Mouse (Mus musculus): ENCODE results near the gene Musk.
A peak's percentile ranks its signal among the peaks of the same experiment; 100 is the strongest.
"Not testable (repeated sequence)": the region's sequence is repeated elsewhere in the genome, so short reads cannot be mapped to it uniquely, and the experiment has no call there.

Musk gene

DNA sequence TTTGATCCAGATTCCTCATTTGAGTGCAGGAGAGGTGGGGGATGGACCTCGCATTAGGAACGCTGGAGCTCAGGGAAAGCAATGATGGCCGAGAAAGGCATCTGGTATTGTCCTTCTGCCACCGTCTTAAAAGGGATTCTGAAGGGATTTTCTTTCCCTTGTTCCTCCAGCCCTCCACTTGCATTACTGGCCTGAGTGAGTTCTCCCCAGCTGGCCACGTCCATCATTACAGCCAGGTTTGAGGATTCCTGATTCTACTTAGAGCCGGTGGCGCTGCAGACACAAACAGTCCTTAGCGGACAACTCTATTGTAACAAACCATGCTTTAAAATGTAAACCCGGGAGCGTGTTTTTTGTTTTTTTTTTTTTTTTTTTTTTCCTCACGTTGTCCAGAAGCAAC is at the start of gene Musk:
Gene Musk, plus strand, starts transcription at position 274 of the 400 bp plus-strand sequence.
- DNase-seq (ENCODE audit: low spot score): no peak

DNA sequence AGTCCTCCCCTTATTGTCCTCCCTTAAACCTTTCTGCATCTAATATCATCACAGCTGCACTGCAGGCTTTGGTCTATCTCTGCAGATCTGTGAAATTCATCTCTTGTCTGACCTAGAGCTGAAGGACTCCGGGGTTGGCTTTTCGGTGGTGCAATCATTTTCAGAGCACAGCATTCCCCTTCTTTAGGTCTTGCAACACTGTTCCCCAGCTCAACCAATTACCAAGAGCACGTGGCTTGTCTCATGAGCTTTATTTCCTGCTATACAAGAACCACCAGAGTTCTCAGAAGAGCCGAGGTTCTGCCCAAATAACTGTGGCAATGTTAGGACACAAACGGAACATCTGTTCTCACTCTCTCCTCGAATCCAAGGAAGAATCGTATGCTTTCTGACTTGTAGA is 45.3 kb upstream of the Musk start:
- no peak for DNase-seq (ENCODE audit: low spot score)

DNA sequence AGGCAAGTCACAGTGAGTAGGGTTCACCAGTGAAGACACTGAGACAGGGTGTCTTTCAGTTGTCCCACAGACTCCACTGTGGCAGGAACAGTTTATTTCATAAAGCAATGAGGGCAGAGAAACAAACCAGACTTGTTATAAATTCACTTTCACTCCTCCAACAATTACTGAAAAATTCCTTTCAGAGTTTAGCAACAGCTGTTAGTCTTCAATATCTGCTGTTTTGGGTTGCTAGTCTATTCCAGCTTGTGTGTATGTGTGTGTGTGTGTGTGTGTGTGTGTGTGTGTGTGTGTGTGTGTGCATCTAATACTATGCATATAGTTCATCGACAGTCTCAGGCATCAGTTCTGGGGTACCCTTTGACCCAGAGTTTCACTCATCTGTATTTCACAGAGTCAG is 40.2 kb upstream of the Musk start:
- DNase-seq (ENCODE audit: low spot score): no peak

DNA sequence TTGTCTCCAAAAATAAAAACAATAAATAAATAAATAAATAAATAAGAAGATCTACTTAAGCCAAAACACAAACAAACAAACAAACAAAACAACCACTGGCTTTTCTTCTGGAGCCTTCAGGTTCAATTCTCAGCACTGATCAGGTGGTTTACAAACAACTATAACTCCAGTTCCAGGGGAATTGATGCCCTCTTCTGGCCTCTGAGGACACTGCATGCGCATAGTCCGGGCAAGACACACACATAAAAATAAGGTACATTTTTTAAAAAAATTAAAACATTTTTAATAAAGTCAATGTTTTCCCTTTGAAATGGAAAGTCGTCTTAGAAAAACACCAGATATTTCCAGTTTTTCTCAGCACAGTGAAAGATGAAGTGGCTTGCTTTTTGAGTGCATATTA is 33.4 kb upstream of the Musk start:
- DNase-seq (ENCODE audit: low spot score): no peak

DNA sequence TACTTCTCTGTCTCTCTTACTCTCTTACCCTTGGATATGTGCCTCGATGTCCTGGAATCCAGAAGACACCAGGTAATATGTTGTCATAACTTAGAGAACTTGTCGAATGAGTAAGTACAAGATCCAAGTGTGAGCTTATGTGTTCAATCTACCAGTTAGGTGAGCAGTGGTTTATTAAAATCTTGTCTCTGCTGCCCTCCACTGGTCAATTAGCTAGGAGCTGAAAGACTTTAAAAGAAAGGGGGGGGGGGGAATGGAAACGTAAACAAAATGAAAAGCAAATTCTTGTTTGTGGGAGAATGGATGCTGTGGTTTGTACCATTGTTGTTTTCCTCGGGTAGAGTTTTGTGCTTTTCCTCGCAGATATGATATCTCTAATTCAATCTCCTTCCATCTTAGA is 32.4 kb upstream of the Musk start:
- peak; percentile 84 for DNase-seq (ENCODE audit: low spot score)

DNA sequence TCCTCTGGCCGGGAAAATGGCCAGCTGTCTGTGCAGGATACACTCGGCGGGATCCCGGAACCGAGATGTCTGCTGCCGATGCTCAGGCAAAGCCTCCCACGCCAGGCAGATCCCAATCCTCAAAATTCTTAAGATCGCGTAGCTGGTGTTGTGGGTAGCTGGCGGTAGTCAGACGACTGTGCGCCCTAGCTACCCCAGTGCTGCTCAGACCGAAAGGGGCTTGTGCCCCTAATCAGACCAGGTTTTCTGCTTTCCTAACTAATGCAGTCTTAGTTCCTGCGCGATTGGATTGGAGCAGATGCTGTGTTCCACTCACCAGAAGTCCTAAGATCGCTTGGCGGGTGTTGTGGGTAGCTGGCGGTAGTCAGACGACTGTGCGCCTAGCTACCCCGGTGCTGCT is 25.0 kb upstream of the Musk start:
- not testable (repeated sequence) for DNase-seq (ENCODE audit: low spot score)

DNA sequence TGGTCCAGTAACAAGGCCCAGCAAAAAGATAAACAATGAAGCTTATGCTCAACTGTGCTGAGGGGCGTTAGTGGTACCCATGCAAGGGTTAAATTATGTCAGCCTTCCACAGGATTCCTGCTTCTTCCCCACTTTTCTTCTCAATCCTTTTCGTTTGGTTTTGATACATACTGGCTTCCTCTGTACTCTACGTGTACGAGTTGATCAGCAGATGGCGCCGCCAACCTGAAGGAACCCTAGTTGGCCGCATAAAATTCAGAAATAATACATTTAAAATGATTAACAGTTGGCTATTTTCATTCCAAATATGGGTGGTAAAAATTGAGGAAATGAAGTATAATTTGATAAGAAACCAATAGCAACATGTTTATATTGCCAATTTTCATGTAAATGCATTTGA is 19.5 kb upstream of the Musk start:
- peak; percentile 65 for DNase-seq (ENCODE audit: low spot score)

DNA sequence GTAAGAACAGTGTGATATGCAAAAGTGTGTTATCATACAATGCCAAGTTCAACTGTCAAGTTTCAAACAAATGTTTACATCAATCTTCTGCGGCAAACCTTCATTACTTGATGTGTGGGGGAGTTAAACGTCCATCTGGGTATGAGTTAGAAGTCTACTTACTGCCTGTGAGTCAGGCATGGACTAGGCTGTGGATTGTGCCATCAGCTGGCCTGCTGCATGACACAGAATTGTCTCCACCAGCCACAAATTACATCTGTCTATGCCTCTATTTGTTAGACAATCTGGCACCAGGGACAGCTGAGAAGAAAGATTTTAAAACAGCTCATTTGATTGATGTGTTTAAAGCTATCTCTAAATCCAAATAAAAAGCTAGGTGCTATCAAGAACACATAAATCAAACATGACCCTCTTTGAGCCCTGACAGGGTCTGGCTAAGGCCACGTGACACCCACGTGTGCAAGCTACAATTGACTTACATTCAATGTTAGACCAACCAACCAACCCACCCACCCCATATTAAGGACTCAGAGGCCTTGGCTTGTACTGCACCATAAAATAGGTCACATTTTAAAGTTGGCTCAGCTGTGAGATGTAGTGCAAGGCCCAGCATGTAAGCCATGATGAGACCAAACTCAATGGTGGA is 16.7 kb upstream of the Musk start:
- no peak for DNase-seq (ENCODE audit: low spot score)

DNA sequence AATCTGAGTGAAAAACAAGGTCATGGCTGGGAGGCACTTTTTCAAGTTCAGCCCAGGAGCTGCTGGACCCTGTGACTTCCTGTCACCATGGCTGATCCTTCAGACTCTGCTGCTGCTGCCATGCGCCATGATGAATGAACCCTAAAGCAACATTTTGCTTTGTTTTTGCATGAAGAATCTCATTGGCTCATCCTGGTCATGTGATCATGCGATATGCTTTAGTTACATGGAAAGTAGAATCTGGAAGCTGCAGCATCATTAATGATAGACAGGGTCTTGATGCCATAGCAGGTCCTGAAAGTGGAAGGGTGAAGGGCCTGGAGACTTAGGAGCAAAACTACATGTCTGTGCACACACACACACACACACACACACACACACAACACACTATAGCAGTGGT is 15.8 kb upstream of the Musk start:
- DNase-seq (ENCODE audit: low spot score): no peak

DNA sequence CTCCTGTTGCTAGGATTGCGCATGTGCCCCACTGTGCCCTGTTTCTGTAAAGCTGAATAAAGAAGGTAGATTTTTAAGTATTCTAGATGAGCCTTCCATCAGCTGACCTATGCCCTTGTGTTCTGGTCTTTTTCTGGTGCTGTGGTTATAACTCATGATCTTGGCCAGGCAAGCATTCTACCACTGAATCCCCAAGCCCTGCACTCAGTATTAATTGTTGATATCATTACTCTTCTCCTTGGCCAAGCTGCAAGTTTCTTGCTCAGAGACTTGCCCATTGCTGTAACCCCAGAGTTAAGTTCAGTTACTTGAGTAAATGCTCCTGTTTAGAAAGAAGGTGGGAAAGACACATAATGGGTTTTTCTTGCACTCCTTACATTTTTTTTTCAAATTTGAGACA is 14.8 kb upstream of the Musk start:
- no peak for DNase-seq (ENCODE audit: low spot score)

DNA sequence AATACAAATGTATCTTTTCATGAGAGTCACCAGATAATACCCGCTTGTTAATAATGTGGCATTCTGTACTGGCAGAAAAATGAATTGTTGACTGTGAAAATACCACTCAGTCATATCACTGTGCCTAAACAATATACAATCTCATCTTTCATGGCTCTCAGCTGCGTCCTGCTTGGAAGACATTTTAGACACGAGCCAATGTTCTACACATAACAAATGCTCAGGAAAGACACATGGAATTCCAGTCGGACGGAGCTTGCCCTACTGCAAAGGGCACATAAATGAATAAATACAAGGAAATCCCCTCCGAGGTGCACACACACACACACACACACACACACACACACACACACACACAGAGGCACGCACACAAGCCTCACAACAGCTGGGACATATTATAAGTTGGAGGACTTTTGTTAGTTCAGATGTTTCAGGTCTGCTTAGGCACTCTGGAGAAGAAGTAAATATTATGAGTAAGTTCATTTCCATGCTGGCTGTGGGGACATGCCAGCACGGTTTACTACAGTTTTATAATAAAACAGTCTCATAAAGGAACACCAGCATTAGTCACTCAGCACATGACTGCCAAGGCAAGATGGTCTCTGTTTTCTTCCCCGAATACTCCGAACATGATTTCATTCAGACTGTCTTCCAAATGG is 14.1 kb upstream of the Musk start:
- DNase-seq (ENCODE audit: low spot score): peak; percentile 43

DNA sequence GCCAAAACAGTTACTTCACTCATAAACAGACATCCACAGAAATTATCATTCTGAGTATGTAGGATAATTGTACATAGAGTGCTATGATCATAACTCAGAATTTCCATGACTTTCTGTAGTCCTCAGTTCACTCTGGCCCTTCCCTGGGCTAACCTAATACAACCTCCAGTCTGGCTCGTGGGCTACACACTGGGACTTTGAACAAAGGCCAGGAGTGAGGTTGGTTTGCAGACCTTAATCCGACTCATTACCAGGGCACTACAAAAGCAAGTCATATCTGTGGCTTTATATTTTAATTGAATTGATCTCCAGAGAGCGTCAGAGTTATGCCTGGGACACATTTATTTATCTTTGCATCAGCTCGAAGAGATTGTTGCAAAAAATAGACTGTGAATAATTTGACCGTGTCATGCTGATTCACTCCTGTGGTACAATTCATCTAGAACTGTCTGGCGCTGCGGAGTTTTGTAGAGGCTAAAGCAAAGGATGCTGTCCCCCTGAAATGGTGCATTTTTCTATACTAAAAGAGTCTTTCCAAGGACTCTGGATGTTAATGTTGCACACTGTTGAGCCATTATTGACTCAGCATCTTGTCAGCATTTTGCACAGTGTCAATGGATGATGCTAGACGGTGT is 10.4 kb upstream of the Musk start:
- DNase-seq (ENCODE audit: low spot score): no peak

DNA sequence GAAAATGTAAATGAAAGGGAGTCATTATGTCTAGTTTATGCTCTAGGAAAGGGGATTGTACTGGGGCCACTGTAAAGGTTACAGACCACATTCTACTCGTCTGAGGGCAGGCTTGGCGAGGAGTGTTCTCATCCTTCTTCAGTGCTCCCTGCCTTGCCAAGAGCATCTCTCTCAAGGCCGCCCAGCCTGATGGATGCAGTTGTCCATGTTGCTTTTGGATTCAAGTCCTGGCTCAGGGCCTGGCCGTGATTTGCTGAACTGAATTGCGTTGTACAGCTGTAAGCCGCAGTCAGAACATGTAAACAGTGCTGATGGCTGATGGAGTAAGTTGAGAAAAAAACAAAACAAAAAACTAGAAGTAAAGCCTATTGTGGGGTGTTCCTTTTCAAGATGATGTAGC is 7.4 kb upstream of the Musk start:
- DNase-seq (ENCODE audit: low spot score): no peak

DNA sequence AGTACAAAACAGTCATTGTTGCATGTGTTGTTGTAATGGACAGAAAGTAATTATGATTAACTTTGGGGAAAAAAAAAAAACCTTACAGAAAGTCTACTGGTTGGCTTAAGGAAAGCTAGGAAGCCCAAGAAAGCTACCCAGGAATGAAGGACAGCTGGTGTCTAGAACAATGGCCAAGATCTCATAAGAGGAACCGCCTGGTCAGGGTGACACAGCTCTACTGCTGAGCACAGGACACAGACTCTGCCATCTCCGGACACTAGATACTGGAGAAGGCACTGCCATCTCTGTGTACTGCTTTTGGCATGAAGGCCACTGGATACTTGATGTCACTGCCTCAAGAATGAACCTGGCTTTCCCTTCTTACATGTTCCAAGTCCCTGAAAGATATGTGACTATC is 5.6 kb upstream of the Musk start:
- no peak for DNase-seq (ENCODE audit: low spot score)

DNA sequence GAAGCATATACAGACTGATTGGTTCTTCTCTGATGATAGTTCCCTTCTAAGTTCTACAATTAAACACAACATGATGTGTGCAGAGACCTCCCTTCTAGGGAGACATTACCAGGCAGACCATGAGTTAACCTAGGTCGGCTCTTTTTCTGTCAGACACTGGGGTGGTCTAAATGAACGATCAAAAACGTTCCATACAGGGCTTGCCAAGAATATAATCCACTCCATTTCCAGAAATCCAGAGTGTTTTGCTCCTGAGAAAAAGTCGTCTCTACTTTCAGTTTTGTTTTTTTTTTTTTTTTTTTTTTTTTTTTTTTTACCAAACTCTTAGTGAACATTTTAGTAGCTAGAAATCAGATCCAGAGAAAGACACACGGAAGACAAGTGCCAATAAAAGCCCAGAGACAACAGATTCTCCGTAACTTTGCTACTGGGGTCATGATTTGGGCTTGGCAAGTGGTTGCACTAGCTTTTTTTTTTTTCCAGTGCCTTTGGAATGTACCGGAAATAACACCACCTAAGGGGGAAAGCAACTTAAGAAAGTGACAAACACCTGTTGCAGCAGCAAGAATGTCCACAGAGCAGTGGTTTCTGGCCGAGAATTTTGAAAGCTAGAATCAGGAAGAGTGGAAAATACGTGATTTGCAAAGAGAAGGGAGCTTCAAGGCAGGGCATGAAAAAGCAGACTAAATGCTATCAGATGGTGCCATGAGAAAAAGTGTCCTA is 769 bp downstream of the Musk start:
- DNase-seq (ENCODE audit: low spot score): no peak

DNA sequence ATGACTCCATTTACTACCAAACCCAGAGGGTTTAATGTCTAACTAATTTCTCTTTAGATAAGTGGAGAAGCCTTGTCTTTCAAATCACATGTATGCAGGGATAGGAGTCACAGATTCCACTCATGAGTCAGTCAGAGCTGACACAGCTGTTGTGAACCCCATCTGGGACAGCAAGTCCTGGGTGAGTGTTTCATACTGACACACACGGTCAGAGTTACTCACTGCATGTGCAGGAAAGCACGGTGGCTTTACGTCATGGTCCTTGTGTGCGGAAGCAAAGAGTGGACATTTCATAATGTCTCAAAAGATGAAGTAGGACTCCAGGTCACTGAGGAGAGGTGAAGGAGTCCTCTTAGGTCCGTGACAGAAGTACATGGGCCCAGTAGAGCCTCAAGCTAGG is 3.0 kb downstream of the Musk start:
- no peak for DNase-seq (ENCODE audit: low spot score)

DNA sequence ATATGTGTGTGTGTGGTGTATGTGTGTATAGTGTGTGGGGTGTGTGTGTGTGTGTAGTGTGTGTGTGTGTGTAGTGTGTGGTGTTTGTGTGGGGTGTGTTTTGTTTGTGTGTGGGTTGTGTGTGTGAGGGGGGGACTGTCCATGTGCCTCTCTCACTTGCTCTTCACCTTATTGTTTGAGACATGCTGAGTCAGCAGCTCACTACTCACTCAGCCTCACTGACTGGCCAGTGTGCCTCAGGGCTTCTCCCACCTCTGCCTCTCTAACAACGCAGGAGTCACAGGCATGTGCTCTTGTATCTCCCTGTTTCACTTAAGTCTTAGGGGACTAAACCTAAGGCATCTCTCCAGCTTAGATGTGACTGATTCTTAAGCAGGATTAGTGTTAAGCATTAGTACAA is 6.1 kb downstream of the Musk start:
- no peak for DNase-seq (ENCODE audit: low spot score)

DNA sequence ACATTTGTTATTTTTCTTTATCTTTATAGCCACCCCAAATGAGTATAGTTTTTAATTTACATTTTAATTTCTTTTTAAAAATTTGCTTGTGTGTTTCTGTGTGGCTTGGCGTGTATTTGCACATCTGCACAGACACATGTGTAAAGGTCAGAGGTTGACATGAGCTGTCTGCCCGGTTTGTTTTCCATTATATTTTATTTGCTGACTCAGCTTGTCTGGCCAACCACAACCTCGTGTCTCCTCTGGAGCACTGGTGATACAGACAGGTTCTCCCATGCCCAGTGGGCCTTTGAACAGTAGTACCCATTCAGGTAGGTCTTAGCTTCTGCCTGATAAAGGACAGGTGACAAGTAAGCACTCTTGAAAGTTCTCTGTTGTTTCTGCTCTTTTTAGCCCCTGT is 7.3 kb downstream of the Musk start:
- DNase-seq (ENCODE audit: low spot score): no peak

DNA sequence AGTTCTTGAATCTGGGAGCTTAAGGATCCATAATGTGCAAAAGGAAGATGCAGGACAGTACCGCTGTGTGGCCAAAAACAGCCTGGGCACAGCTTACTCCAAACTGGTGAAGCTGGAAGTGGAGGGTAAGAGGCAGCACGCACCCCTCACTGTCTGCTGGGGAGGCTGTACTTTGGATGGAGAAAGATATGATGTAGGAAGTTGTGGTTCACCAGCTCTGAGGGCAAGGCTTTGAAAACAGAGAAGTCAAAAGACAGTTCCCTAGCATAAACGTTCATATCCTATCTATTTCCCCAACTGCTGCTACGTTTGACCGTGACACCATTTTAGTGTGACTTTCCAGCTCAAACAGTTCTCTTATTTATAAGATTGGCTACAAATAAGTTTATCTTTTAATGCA is 18.1 kb downstream of the Musk start:
- no peak for DNase-seq (ENCODE audit: low spot score)

DNA sequence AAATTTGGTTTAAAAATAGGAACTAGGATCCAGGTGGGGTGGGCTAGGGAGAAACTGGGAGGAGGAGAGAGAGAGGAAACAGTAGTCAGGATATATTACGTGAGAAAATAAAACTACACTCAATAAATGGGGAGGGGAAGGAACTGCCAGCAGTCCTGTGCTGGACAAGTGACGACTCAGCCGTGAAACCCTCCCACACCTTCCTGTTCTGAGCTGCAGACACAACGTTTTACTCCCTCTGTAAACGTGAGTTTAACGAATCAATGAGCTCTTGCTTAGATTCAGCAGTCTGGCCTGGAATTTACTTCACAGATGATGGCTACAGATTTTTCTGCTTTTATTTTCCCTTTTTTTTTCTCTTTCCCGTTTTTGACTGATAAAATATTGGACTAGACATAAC is 18.8 kb downstream of the Musk start:
- DNase-seq (ENCODE audit: low spot score): no peak

DNA sequence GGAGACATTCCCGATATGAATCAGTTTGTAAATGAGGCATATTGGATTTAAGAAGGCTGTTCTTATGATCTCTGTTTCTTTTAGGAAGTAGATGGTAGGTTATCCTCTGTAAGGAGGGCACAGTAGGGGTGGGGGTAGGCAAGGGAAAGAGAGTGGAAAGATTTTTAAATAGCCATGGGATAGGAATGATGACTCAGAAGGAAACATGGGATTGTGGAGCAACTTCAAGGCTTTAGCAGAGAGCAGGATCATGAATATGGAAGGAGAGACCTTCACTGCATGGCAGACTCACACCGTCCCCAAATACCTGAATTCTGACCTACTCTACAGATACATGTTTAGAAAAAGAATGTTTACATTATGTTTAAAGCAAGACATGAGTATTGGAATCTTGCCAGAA is 21.7 kb downstream of the Musk start:
- no peak for DNase-seq (ENCODE audit: low spot score)

DNA sequence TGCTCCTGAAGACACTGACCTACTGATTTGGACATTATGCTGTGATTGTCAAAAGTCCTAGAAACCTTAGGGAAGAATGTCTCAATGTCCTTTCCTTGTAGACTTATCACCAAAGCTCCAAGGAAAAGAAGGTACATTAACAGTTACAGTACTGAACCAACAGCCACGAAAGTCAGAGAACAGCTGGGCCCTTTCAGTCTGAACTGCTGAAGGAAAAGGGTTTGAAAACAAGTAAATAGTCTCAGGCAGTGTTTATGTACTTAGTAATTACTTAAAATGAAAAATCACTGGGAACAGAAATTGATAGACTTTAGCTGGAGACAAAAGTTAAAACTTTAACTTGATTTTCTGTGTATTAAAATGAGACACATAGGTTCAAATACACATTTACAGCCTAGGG is 27.6 kb downstream of the Musk start:
- DNase-seq (ENCODE audit: low spot score): no peak

DNA sequence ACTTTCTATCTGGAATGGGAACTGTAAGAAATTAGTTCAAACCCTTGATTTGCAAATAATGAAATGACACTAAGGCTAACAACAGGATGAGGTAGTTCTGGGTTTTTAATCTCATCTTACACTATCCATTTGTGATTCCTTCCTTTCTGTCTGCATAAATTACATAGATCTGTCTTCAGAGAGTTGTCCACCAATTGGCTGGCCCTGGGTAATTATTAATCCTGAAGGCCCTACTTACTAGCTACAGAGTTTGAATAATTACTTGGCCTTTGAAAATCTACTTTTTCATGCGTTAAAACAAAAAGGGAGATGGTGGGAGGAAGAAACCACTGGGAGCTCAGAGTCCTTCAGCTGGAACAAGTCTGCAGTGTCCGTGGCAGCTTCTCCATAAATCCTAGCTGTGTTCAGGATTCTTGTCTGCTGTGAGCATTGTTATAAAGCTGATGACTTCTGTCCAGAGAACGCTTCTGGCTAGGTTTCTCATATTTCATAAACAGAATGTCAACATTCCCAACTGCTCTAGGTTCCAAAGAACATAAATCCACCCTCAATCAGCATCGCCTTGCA is 29.3 kb downstream of the Musk start:
- DNase-seq (ENCODE audit: low spot score): no peak
